16 mouse cellular contexts compared by ENCODE assay signal in the genomic region with DNA sequence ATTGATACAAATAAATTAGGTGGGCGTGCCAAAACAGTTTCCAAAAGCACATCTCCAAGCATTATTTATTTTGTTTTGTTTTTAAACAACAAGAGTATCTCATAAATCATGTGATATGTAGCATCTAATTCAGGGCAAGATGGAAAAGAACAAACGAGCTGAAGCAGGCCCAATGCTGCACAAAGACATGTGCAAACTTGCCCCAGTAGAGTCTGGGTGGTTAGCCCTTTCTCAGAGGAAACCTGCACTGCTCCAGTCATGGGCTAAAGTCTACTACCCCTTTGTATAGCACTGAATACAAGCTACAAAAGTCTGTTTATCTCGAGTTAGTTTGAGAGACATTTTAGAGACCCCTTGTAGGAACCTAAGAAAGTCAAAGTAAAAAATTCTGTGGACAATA.
"Had no signal": no experiment of that assay in that cellular context is flagged by ENCODE, and none has a peak within 500 bp of the region (broad histone marks: within the 10 kb centered on the region; RNA-seq: fewer than 3 reads in every experiment).

No protein-coding gene starts in this region.

- H3K4me2 ChIP-seq: lung, embryonic 15.5 days; midbrain, embryonic 11.5 days; midbrain, embryonic 13.5 days; midbrain, embryonic 15.5 days; neural tube, embryonic 12.5 days had no signal

- H3K9ac ChIP-seq: liver, postnatal 0 days; lung, embryonic 15.5 days; midbrain, embryonic 13.5 days; midbrain, embryonic 15.5 days; neural tube, embryonic 12.5 days had no signal

- H3K27me3 ChIP-seq: lung, embryonic 15.5 days; megakaryocyte, embryonic 14.5 days; midbrain, embryonic 13.5 days; midbrain, embryonic 15.5 days; neural tube, embryonic 12.5 days had no signal

- H3K4me3 ChIP-seq: lung, embryonic 15.5 days; megakaryocyte, embryonic 14.5 days; midbrain, embryonic 13.5 days; midbrain, embryonic 15.5 days; neural tube, embryonic 12.5 days had no signal

- H3K4me1 ChIP-seq: lung, embryonic 15.5 days; midbrain, embryonic 13.5 days; midbrain, embryonic 15.5 days; neural tube, embryonic 12.5 days had no signal

- H3K9me3 ChIP-seq: lung, embryonic 15.5 days; megakaryocyte, embryonic 14.5 days; midbrain, embryonic 13.5 days; midbrain, embryonic 15.5 days; neural tube, embryonic 12.5 days had no signal

- ATAC-seq: liver, postnatal 0 days; lung, postnatal 0 days; midbrain, embryonic 13.5 days; midbrain, embryonic 15.5 days had no signal

- H3K27ac ChIP-seq: lung, embryonic 15.5 days; macrophage; midbrain, embryonic 13.5 days; midbrain, embryonic 15.5 days; neural tube, embryonic 12.5 days had no signal

- DNase-seq: liver, postnatal 0 days; lung, adult 2 months; lung, postnatal 14 days; lung, postnatal 36 days; right cerebral cortex, postnatal 14 days; thymus, adult 18-20 months; thymus, postnatal 14 days; thymus, postnatal 36 days had no signal
